Mouse (Mus musculus): ENCODE results near the gene Ttl.

GRCm38 (mm10) chr2:129070296-129070695 lies 4.6 kb downstream of the Ttl start:
- TF ChIP-seq GATA1 (IDR thresholded peaks at IDR 0.05; ENCODE audit: borderline replicate concordance, low read length) (no peak), FLI1 (IDR thresholded peaks at IDR 0.05; ENCODE audit: low read length) (no peak)
